Mouse (Mus musculus): ENCODE measurements around the gene Lmx1a.

Gene Lmx1a

GRCm38 (mm10) chr1:167896234-167896633 lies 207.2 kb downstream of the Lmx1a start:
- DNase-seq = peak; percentile 75

All from embryo, embryonic 11 days (tissue).